Mouse (Mus musculus) urinary bladder, postnatal 14 days (tissue): Measurements from ENCODE around the gene Tns1.

Experiments used
- DNase-seq: peaks from one replicate; pipeline ENCODE4 v3.0.0; 2021; ENCODE audit warnings: low spot score

Tns1 gene

GRCm38 (mm10) chr1:73931851-73932250, 192.4 kb downstream of the Tns1 start:
- no peak for DNase-seq

- DNase-seq, result no peak
Measured at GRCm38 (mm10) chr1:73930411-73931134, 193.7 kb downstream of the Tns1 start.

- DNase-seq, result no peak
Measured at GRCm38 (mm10) chr1:73929952-73930329, 194.3 kb downstream of the Tns1 start.

- no peak for DNase-seq
Measured at GRCm38 (mm10) chr1:73929211-73929951, 194.9 kb downstream of the Tns1 start.

GRCm38 (mm10) chr1:73928385-73928784, 195.9 kb downstream of the Tns1 start:
- DNase-seq, result no peak

- DNase-seq, result no peak
Measured at GRCm38 (mm10) chr1:73927819-73928218, 196.4 kb downstream of the Tns1 start.

GRCm38 (mm10) chr1:73926279-73926678, 198.0 kb downstream of the Tns1 start:
- no peak for DNase-seq

GRCm38 (mm10) chr1:73924871-73925610, 199.2 kb downstream of the Tns1 start:
- no peak for DNase-seq

- DNase-seq, result no peak
Measured at GRCm38 (mm10) chr1:73924210-73924609, 200.0 kb downstream of the Tns1 start.

GRCm38 (mm10) chr1:73923185-73923584, 201.1 kb downstream of the Tns1 start:
- no peak for DNase-seq

- DNase-seq, result no peak
Measured at GRCm38 (mm10) chr1:73920701-73921100, 203.5 kb downstream of the Tns1 start.

- no peak for DNase-seq
Measured at GRCm38 (mm10) chr1:73919909-73920308, 204.3 kb downstream of the Tns1 start.

- DNase-seq, result no peak
Measured at GRCm38 (mm10) chr1:73918001-73918400, 206.2 kb downstream of the Tns1 start.

GRCm38 (mm10) chr1:73916298-73916697, 208.0 kb downstream of the Tns1 start:
- no peak for DNase-seq

GRCm38 (mm10) chr1:73915218-73916070, 208.8 kb downstream of the Tns1 start:
- DNase-seq, result peak; percentile 1

- DNase-seq, result peak; percentile 2
Measured at GRCm38 (mm10) chr1:73914076-73914475, 210.2 kb downstream of the Tns1 start.

GRCm38 (mm10) chr1:73913071-73914005, 210.9 kb downstream of the Tns1 start:
- DNase-seq, result peak; percentile 2

GRCm38 (mm10) chr1:73912466-73912865, 211.8 kb downstream of the Tns1 start:
- peak; percentile 2 for DNase-seq

GRCm38 (mm10) chr1:73911981-73912380, 212.3 kb downstream of the Tns1 start:
- peak; percentile 2 for DNase-seq

- DNase-seq, result peak; percentile 2
Measured at GRCm38 (mm10) chr1:73910701-73911100, 213.5 kb downstream of the Tns1 start.

GRCm38 (mm10) chr1:73910111-73910510, 214.1 kb downstream of the Tns1 start:
- DNase-seq, result peak; percentile 2
